Mouse (Mus musculus) mature B cell (primary cell): Measurements from ENCODE around the gene Ptprg.

Experiments used
- in situ Hi-C: fragments of 300-500 bp; cut with MboI; formaldehyde crosslinking; loops from 2 replicates; pipeline ENCODE4 v1.14.3; 2019

Ptprg gene

GRCm38 (mm10) chr14:11553273-11553665 lies at the start of gene Ptprg:
Ptprg (plus strand) TSS chr14:11553532.
- in situ Hi-C loops = no loop called here

DNA sequence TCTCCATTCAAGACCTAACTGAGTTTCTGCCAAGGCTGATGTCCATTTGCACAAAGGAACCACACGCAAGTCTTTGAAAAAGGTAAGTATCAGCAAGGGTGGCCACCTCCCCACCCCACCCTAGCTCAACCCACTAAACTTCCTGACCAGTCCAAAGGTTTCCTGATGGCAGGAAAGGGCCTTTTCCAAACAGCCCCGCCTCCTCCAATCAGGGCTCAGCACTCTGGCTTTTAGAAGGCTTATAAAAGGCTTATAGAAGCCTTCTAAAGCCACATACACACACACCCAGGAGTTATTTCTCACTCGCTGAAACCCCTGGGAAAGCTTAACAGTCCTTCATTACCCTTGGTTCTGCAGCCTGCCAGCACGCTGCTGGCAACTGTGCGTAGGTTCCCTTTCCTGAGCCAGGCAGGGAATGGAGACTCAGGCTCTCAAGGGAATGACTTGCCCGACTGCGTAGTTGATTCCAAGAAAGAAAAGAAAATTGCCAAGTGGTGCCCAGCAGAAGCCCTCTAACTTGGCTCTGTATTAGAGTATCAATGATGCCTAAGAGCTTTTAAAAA lies 49.4 kb upstream of the Ptprg start:
- in situ Hi-C loops = no loop called here

- in situ Hi-C loops = no loop called here
These were observed 43.2 kb upstream of the Ptprg start for GRCm38 (mm10) chr14:11510173-11510572.

DNA sequence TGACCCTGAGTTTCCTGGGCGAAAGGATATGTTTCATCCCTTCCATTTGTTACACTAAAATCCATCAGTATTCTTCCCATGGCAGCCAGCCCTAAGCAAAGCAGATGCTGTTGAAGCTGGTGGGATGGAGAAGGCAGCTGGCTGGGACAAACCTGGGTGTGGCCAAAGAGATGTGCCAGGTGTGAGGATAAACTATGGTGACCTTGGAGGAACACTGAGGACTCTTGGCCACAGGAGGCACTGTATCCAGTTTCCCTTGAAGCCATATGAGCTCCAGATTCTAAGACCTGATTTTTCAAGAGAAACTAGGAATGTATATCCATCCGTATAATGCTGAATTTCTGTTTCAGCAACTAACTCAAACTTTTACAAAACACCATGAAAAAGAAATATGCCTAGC lies 34.2 kb upstream of the Ptprg start:
- in situ Hi-C loops = no loop called here

DNA sequence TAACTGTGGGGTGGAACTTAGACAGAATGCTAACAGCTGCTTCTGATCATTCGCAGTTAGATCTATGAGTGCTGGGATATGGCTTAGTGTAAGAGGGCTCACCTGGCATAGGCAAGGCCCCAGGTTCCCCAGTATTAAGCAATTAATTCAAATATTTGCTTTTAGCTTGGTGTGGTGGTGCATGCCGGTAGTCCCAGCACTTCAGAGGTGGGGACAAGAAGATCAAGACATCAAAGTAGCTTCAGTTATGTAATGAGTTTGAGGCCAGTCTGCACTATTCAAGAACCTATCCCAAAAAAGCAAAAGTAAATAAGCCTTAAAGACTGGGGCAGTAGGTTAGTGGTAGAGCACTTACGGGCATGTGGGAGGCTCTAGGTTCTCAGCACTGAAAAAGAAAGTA lies 30.3 kb upstream of the Ptprg start:
- in situ Hi-C loops = no loop called here

DNA sequence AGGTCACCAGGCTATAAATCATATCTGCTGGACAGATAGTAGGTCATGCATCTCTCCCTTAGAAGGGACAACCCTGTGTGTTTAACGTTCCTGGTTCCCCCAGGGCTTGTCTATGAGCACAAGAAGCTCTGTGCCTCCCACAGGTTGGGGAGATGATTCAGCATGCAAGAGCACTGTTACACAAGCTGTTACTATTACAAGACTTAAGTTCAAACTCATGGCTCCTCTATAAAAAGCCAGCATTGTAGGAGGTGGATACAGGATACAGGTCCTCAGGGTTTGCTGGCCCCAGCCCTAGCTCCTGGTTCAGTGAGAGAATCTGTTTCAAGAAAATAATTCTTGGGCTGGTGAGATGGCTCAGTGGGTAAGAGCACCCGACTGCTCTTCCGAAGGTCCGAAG lies 23.7 kb upstream of the Ptprg start:
- in situ Hi-C loops = no loop called here

GRCm38 (mm10) chr14:11534456-11534855 lies 18.9 kb upstream of the Ptprg start:
- in situ Hi-C loops = no loop called here

DNA sequence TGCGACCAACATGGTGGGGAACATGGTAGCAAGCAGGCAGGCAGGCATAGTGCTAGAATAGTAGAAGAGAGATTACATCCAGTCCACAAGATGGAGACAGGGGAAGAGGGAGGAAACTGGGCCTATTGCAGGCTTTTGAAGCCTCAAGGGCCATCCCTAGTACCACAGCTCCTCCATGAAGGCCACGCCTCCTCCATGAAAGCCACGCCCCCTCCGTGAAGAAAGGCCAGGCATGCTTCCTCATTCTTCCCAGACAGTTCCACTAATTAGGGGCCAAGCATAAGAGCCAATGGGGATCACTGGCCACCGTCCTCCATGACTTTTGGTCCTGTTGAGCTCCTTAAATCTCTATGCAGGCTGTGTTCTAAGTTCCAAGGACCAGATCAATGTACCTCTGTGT lies 17.2 kb upstream of the Ptprg start:
- in situ Hi-C loops = no loop called here

GRCm38 (mm10) chr14:11551892-11552291 lies 1.4 kb upstream of the Ptprg start:
- in situ Hi-C loops = no loop called here

GRCm38 (mm10) chr14:11552521-11553272 lies 635 bp upstream of the Ptprg start:
- in situ Hi-C loops = no loop called here

GRCm38 (mm10) chr14:11553679-11554305 lies 460 bp downstream of the Ptprg start:
- in situ Hi-C loops = no loop called here

- in situ Hi-C loops = no loop called here
These were observed 1.1 kb downstream of the Ptprg start for GRCm38 (mm10) chr14:11554306-11555041.

- in situ Hi-C loops = no loop called here
These were observed 1.7 kb downstream of the Ptprg start for GRCm38 (mm10) chr14:11555061-11555501.

DNA sequence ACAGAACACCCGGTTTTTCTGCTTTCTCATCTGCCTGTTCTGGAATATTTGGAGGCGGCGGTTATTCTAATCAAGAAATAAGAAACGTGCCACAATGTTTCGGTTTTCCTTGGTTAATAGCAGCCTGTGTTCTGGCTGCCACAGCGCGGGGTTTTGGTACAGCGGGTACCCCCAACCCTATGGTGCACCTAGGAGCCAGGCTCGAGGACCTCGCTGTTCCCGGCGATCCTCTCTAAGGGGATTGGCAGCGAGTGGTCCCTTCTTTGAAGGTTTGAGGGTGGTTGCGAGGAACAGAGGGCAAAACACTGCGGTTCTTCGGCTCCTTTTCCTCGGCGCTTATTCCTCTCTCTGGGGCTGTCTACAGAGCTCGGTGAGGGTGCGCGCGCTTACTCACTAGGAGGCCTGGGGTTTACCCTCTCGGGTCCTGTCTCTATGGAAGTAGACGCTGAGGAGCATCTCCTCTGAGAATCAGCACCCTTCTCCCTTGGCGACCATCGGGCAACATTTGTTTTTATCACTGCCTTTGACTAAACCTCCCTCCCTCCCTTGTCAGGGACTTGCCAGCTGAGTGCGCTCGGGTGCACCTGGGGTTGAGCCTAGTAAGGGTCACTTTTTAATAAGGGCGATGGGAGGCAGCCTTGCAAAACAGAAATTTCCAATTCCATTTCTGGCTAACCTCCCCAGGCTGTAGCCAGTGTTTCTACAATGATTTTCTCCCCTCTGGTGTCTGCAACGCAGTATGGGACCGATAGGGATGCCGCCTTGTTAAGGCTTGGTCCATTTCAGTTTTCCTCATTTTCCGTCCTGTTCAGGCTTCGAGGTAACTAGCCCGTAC lies 2.4 kb downstream of the Ptprg start:
- in situ Hi-C loops = no loop called here

GRCm38 (mm10) chr14:11556356-11557130 lies 3.2 kb downstream of the Ptprg start:
- in situ Hi-C loops = no loop called here

DNA sequence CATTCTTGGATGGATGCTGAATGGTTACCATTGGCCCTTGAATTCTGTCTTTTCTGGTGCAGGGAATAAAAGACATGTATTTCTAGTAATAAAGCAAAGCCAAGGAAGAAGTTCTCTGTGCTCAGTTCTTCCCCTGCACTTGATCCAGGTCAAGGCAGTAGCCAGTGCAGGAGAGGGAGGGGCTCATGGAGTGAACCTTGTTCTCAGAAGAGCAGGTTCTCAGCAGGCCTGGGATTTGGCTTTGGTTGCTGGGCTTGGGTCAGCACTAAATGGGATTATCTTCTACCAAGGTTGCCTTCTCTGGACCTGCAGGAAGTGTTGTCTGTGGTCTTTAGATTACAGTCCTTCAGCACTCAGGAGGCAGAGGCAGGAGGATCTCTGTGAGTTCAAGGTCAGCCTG lies 5.2 kb downstream of the Ptprg start:
- in situ Hi-C loops = no loop called here

DNA sequence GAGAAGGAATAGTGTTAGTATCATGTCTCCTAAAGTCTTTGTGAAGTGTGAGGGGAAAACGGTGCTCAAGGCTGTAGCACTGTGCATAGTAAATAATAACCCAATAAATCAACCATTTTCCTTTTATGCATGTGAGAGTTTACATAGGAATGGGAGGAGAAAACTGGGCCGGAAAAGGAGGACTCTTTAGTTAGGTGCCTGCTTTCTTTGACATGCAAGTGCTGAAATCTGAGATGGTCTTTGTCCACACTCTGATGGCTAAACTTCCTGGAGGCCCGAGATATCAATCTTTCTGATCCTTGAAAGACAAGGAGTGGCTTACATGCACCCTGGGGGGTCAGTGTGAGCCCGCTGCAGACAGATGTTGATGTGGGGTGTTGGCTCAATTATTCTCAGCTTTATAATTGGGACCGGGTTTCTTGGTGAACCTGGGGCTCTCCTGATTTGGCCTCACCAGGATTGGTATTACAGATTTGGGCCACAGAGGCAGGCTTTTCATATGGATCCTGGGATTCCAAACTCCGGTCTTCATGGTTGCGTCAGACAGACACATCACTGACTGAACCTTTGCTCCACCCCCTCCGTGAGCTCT lies 7.4 kb downstream of the Ptprg start:
- in situ Hi-C loops = no loop called here

- in situ Hi-C loops = no loop called here
These were observed 8.1 kb downstream of the Ptprg start for GRCm38 (mm10) chr14:11561397-11561796.

- in situ Hi-C loops = no loop called here
These were observed 9.5 kb downstream of the Ptprg start for GRCm38 (mm10) chr14:11562870-11563269.

GRCm38 (mm10) chr14:11563656-11564055 lies 10.3 kb downstream of the Ptprg start:
- in situ Hi-C loops = no loop called here
